Mouse (Mus musculus) ES-E14 (cell line): ENCODE results near the gene Eif3a.

Source experiments
- CHD2 ChIP-seq: IDR thresholded peaks from 2 replicates; pipeline ENCODE4 v1.6.1; 2014; ENCODE audit warnings: mild to moderate bottlenecking, low read depth, low read length, inconsistent platforms
- HCFC1 ChIP-seq: IDR thresholded peaks from 2 replicates; pipeline ENCODE4 v1.6.1; 2012; ENCODE audit warnings: low read length, inconsistent platforms, borderline replicate concordance; ENCODE audit not compliant: insufficient read depth
- ZNF384 ChIP-seq: IDR thresholded peaks from 2 replicates; pipeline ENCODE4 v1.6.1; 2012; ENCODE audit warnings: low read depth, low read length, inconsistent platforms

GRCm38 (mm10) chr19:60773366-60773765 is 17.1 kb downstream of the Eif3a start:
- TF ChIP-seq CHD2 (no peak), ZNF384 (no peak), HCFC1 (no peak)
